Mouse (Mus musculus): Measurements from ENCODE around the gene Fam83g. TPM values are rescaled to one million over a fixed set of nuclear protein-coding genes. Genes with fewer than 3 reads are reported as not detected.
"Not testable (repeated sequence)": the region's sequence is repeated elsewhere in the genome, so short reads cannot be mapped to it uniquely, and the experiment has no call there.

The Fam83g gene
- 1 to 10 TPM; 1.2 to 1.6 TPM for total RNA-seq (2021)
- long read RNA-seq, experiment 1, full-length matches to known transcripts = 3 of 4 reads
- long read RNA-seq, experiment 1, partial matches to known transcripts = 0 of 4 reads
- long read RNA-seq, experiment 1, other reads (novel, unspliced or antisense) = 1 of 4 reads
- long read RNA-seq, experiment 2, full-length matches to known transcripts = 1 of 8 reads
- long read RNA-seq, experiment 2, partial matches to known transcripts = 2 of 8 reads
- long read RNA-seq, experiment 2, other reads (novel, unspliced or antisense) = 5 of 8 reads

DNA sequence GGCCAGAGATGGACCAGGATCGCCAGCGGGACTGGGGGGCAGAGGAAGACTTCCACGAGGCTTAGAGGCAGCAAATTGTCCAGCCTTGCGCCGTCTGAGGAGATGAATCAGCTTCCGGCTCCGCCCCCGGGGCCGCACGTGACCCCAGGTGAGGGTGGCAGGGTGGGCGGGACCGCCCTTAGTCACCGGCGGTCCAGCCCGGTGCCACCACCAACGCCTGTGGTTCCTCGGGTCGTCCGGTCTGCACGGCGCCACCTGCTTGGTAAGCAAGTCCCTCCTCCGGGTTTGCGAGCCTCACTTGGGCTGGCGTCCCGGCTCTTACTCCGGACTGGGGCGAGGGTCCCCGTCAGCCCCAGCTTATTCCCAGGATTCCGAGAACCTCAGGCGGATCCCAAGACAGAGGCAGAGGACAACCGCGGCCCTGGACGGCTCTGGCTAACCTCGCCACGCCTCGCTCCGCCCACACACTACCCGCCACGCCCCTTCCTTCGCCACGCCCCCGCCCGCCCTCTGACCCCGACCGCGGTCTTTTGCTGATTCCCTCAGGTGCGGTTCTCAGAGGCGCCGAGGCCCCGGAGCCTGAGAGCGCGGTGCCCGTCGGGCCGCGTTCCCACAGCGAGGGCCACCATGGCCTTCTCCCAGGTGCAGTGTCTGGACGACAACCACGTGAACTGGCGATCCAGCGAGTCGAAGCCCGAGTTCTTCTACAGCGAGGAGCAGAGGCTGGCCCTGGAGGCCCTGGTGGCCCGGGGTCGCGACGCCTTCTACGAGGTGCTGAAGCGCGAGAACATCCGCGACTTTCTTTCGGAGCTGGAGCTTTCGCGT, at the start of gene Fam83g:
Gene Fam83g (plus strand): TSS at position 185 of the 825 bp plus-strand sequence.
- DNase-seq (ENCODE audit: low spot score in 2 of 2) = peak; percentile 60

DNA sequence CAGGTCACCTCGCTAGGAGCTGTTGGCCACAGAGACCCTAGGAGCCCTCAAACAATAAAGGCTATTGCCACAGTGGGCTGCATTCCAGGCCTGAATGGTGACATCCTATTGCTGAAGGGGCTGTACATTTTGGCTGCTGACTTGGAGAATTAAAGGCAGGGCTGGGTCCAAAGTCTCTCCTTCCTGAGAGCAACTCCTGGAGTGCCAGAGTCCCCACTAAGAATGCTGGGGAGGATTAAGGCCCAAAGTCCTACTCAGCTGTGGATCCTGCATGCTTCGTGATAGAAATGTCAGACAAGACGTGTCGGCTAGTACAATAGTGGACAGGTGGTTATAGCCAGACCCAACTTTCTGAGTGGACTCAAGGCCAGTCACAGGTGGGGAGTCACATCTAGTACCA, 47.6 kb upstream of the Fam83g start:
- not testable (repeated sequence) for DNase-seq (ENCODE audit: low spot score in 2 of 2)

DNA sequence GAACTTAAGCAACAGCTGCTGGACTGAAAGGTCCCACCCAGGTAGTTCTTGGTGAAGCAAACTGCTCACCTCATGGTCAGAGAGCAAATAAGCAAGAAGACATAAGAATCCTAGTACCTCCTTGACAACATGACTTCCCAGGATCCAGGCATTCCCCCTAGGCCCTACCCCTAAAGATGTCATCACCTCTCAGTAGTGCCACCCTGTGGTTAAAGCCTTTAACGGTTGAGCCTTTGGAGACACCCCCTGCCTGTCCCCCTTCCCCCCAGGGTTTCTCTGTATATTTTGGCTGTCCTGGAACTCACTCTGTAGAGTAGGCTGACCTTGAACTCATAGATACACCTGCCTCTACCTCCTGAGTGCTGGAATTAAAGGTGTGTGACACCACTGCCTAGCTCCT, 46.5 kb upstream of the Fam83g start:
- no peak for DNase-seq (ENCODE audit: low spot score in 2 of 2)

DNA sequence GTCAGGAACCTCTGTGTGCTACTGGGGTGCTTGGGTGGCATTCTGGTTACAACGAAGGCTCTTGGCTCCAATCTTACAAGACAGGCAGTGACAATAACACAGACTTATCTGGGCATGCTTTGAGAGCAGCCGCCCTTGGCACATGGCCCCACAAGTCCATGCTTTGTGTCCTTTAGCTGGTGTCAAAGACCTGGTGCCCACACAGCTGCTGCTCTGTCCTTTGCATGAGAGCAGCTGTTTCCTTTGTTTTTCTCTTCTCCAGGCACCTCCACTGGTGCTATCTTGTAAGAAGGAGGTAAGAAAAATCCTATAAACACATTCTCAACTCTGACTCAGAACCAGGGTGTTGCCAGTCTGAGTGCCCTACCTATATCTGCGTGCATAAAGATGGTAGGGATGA, 46.0 kb upstream of the Fam83g start:
- no peak for DNase-seq (ENCODE audit: low spot score in 2 of 2)

DNA sequence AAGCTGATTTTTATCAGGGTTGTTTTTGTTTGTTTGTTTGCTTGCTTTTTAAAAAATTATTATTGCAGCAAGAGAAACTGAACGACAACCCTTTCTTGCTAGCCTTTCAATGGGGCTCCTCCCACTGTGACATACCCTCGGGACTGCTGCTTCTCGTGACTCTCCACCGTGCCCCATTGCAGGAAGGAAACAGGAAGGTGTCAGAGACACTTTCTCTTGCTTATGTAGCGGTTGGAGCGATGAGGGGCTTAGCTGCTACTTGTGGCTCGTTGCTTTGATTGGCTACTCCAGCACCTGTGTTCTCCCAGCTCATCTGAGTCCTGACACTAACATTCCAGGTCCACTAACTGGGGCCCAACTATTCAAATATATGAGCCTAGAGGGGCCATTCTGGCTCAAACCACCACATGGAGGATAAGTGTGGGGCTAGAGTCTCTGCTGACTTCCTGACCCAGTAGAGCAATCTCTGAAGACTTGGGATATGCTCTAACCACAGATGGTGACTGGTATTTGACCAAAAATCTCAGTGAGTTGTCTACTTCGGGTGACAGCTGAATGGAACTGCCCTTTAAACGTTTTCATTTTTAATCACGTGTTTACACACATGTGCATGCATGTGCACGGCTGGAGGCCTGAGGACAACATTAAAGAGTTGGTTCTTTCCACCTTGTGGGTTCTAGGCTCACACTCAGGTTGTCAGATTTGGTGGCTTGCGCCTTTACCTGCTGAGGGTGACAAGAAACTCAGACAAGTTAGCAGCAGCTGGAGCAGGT, 44.9 kb upstream of the Fam83g start:
- DNase-seq (ENCODE audit: low spot score in 2 of 2) = no peak

DNA sequence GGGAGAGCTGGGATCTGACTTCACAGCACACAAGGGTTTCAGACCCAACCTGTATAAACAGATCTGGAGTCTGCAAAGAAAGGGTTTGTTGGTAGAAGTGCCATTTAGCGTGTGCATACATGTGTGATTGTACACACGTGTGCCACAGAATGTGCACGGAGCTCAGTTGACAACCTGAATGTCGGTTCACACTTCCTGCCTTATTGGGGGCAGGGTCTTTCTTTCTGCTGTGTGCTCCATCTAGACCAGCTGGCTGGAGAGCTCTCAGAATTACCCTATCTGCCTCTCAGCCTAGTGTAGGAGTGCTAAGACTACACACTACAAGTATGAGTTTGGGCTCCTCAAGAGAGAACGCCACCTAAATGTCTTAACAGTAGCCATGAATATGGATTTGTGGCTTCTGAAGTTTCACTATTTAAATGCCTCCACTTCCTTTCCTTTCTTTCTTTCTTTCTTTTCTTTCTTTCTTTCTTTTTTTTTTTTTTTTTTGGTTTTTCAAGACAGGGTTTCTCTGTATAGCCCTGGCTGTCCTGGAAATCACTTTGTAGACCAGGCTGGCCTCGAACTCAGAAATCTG, 44.2 kb upstream of the Fam83g start:
- no peak for DNase-seq (ENCODE audit: low spot score in 2 of 2)

DNA sequence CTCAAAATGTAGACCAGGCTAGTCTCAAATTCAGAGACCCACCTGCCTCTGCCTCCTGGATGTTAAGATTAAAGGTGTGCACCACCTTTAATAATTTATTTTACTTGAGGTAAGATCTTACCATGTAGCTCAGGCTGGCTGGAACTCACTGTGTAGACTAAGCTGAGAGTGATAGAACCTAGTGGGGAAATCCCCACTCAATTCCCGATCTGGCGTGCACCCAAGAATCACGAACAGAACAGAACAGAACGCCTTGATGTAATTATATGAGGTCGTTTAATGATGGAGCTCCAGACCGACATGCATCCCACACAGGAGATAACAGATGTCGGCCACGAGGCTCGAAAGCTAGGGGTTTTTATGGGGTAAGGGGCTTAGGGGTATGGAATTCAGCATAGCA, 43.3 kb upstream of the Fam83g start:
- DNase-seq (ENCODE audit: low spot score in 2 of 2) = not testable (repeated sequence)

DNA sequence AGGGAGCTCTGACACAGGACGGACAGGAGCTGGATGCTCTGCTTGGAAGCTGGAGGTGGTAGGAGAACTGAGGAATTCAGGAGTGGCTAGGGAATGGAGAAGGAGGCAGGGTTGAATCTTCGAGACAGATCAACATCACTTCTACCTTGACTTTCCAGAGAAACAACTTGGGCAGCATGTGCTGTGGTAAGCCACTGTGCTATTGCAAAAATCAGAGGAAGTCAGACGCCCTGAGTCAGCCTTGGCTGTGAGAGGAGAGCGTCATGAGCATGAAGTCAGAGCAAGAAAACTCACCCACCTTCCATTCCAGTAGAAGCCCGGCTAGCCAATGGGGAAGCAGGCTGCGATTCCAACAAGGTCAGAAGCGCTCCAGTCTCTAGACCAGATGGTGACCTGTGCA, 41.8 kb upstream of the Fam83g start:
- no peak for DNase-seq (ENCODE audit: low spot score in 2 of 2)

DNA sequence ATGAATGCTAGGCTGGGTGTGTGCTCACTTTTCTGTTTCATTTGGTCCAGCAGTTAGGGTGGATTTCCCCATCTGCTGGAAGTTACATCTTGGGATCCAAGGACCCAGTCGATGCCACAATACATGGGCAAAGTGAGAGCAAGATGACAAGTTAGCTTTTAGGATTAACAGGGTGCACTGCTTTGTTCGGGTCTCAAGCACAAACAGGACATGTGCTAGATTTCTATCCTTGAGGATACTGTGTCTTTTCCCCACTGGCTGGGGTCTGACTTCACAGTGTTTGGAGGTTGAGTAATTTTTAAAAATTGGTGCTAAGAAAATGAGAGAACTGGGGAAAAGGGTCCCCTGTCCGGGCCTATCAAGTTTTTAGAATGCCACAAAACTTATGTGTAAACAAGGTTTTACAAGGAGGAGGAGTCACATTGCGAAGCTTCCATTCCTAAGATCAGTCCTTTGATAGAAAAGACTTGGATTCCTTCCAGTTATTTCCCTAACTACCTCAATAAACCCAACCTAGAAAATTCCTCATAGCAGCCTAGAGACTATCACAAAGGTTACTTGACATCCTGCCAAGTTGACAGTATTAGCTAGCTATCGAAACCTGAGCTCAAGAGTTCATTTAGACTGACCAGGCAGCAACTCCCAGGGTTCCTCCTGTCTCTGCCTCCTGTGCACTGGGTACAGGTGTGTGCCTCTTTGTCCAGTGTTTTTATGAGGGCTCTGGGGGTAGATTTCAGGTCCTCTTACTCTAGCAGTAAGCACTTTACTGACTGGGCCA, 40.5 kb upstream of the Fam83g start:
- DNase-seq (ENCODE audit: low spot score in 2 of 2) = no peak

DNA sequence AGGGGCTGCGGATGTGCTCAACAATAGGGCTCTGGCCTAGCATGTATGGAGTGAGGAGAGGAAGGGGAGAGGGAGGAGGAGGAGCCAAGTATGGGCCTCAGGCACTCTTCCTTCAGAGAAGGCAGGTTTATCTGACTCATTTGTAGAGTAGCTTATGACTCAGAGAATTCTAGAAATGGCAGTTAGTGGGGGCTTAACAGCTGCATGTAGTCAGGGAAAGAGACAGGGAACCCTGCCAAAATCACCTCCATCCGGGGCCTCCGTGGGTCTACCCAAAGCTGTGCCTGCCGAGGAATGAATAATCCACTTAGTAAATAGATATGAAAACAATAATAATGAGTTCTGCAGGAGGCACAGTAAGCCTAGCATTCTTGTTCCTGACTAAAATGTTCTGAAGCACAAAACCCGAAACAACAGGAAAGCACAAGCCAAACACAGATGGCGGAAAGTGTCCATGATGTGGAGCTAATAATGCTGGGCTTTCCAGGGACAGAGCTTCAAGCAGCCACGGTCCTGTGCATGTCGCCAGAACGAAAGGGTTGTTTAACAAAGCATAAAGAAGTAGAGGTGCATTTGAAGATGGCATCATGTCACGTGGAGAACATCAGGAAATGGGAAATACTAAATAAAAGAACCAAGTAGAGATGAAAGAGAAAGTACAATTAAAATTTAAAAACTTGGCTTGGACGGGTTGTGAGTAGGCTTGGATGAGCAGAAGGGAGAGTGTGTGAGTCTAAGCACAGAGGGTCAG, 39.1 kb upstream of the Fam83g start:
- no peak for DNase-seq (ENCODE audit: low spot score in 2 of 2)

DNA sequence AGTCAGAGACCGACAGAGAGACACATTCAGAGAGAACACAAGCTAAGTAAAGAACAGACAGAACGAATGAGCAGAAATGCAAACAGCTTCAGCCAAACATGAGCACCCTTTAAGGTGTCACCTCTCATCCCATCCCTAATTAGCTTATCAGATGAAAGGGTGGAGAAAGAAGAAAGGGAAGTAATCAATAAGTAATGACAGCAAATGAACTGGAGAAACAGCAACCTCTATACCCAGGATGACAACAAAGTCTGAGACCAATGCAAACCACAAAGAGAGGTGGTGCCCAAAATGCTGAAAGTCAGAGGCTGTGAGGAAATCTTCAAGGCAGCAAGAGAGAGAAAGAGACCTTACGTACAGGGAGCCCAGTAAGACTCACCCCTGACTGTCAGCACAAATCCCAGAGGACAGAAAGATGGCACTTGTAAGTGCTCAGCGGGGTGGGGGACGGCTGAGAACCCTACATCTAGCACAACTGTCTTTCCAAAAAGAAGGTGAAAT, 38.5 kb upstream of the Fam83g start:
- DNase-seq (ENCODE audit: low spot score in 2 of 2) = no peak

DNA sequence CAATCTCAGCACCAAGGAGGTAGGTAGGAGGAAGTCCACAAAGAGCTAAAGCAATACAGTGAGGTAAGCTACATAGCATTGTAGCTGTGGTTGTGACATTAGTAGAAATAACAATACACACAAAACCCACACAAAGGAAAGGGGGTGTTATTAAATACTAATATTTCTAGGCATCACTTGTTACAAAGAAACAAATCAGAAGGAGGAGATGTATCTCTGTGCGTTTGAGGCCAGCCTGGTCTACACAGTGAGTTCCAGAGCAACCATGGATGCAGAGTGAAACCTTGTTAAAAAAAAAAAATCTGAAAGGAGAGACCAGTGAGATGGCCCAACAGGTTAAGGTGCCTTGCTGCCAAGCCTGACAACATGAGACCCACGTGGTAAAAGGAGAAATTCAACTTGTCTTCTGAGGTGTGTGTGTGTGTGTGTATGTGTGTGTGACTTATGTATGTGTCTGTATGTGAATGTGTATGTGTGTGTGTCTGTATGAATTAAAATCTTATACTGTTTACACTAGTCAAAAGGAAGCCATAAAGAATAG, 37.3 kb upstream of the Fam83g start:
- no peak for DNase-seq (ENCODE audit: low spot score in 2 of 2)

DNA sequence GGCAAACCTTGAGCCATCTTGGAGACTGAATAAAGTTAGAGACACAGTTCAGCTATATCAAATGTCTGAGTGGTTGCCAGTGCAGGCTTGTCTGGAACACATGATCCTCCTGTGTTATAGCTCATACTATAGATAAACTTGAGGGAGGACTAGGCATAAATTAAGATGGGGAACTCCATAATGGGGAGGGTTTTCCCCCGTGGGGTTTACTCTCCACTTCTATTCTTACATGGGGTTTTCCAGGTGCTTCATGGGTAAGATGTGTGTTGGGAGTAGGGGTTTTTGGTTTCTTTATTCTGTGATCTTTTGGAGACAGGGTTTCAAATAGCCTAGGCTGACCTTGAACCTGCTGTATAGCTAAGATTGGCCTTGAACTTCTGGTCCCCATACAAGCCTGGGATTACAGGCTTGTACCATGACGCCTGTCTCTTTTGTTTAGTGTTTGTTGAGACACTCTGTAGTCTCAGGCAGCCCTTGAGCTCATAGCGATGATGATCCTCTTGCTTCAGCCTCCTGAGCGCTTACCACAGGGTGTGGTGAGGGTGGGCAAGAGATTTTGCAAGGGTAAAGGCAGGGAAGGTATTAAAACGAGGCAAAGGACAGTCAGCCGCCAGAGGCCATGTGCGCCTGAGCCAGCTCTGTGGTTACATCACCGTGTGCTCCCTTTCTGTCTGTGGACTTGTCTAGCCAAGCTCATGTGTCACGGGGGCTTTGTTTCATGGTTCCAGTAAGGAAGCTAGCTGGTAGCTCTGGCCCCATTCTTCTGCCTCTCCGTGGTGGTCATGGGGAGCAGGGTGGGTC, 36.6 kb upstream of the Fam83g start:
- no peak for DNase-seq (ENCODE audit: low spot score in 2 of 2)

DNA sequence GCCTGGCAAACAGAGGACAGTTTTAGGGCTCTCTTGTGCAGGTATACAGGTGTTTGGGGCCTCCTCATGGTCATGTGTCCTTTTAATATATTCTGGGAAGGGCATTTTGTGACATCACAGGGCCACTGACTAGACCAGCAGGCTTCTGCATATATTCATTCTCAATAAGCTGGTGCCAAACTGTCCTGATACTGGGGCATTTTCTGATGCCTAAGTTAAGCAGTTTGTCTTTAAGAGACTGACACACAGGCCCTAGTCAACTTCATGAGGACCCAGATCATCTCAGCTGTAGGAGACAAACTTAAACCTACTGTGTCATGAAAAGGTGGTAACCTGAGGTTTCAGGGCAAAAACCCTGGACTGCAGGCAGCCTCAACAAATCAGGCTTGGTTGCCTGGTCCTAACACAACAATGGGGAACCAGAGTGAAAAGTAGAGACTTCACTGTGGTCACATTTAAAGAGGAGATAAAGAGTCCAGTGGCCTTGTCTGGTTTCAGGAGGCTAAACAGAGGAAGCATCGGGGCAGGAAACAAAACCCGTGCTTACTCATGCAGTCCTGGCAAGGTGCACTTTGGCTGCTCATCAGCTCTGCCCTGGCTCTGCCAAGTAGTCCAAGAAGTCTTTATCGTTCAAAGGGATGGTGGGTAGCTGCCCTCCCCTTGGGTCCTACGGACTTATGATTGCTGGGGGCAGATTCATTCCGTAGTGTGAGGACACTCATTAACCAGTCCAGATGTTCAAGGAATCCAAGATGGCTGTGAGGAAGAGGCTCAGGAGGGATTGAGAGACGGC, 35.7 kb upstream of the Fam83g start:
- DNase-seq (ENCODE audit: low spot score in 2 of 2) = no peak

DNA sequence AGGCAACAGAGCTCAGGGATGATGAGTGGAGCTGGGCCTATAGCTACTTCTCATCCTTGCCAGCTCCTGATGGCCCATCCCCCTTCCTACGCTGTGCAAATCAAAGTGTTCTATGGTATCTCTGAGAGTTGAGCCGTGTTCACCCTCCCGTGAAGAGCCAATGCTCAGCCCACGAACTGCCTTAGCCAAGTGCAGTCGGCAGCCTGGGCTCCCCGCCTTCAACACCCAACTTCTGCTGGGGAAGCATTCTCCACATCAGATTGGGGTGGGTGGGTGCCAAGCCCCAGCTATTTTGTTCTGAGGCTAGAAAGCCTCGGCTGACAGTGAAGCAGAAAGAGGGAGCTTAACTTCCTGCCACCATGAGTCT, 35.2 kb upstream of the Fam83g start:
- DNase-seq (ENCODE audit: low spot score in 2 of 2) = no peak

DNA sequence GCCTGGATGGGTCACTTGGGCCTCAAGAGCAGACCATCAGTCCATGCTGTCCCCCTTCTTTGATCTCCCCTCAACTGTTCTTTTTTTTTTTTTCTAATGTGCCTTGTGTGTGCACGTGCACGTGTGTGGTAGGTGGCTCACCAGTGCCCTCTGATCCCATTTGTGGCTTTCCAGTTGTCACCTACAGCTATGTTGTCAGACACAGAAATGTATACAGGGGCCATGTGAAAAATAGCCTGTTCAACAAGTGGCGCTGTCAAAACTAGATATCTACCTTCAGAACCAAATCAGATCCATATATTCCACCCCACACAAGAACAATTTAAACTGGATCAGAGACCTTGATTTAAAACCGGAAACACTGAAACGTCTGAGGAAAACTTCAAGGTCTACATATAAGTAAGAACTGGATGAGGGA, 34.7 kb upstream of the Fam83g start:
- DNase-seq (ENCODE audit: low spot score in 2 of 2) = no peak

DNA sequence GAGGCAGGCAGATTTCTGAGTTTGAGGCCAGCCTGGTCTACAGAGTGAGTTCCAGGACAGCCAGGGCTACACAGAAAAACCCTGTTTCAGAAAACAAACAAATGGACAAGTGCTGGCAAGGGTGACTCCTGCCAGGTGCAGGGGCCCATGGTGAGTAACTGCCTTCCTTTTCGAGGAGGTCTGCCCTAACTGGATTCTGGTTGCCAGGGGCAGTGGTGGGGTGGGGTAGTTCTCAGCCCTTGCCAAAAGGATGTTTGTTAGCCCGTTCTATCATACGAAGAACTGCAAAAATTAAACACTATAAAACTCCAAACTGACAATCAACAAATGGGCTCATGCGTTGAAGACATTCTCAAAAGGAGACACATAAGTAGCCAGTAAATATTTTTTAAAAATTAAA, 34.3 kb upstream of the Fam83g start:
- no peak for DNase-seq (ENCODE audit: low spot score in 2 of 2)
